Mouse (Mus musculus) inflammation-experienced regulatory T-cells, adult 6 months (primary cell): ENCODE measurements around the gene Ets1. TPM values are rescaled to one million over a fixed set of nuclear protein-coding genes. Genes with fewer than 3 reads are reported as not detected.

Source experiments
- ATAC-seq: one replicate; pipeline ENCODE4 v1.8.0; 2017
- polyA plus RNA-seq, 3 experiments: library from polyadenylated mRNA; unstranded; fragments of 100-300 nt; shearing (Covaris generic); gene quantifications; one replicate each; pipeline ENCODE4 v1.2.1; 2017

The Ets1 gene
- polyA plus RNA-seq: 100 to 1,000 TPM; 831 to 847 (median 840) TPM

GRCm38 (mm10) chr9:32635627-32636385, at the start of gene Ets1:
TSS of gene Ets1 (plus strand) at chr9:32636221.
- ATAC-seq: peak; percentile 43

- ATAC-seq: peak; percentile 34
These were observed 46.1 kb upstream of the Ets1 start for GRCm38 (mm10) chr9:32589900-32590299.

DNA sequence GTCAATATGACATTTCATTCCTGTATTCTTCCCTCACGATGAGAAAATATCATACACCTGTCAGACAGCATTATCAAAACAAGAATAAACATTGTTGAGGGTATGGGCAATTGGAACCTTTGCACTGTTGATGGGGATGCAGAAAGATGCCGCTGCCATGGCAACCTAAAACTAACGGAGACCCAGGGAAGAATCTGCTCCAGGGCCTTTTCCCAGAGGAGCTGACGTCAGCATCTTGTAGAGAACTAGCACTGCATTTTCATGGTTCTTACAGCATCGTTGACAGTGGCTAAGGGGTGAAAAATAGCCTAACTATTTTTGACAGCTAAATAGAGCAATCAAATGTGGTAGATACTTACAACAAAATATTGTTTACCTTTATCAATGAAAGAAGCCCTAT, 45.5 kb upstream of the Ets1 start:
- ATAC-seq: no peak

DNA sequence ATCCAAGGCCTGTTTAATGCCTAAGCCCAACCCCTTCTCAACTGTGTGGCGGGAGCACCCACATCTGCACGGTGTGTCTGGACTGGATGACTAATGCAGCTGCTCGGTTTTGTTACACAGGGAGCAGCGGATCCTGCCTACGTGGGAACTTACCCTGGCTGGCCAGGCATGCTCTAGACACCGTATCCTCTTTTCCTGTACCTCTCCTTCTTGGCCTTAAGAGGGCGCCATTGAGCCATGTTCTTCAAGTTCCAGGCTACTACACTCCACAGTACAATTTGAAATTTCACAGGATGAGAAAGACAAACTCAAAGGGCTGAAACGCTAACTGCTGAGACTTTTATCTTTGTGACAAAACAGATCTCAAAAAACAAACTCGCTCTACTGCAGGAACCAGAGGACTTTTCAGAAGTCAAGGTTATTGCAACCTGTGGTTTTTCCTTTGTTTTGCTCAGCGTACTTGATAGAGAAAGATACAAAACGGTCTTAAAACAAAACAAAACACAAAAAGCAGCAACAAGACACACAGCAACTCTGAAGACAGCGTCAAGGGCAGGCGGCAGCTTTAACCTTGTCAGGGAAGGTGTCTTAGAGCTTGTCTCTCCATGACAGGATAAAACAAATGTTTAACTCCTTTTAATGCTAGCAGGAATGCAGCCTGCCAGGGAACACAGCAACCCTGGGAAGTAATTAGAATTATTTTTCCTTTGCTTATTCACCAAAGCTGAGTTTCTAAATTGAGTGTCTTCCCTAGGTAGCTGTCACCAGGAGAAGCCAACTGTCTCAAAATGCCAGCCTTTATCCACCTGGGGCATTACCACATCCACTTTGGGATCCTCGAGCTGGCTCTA, 44.1 kb upstream of the Ets1 start:
- peak; percentile 63 for ATAC-seq

DNA sequence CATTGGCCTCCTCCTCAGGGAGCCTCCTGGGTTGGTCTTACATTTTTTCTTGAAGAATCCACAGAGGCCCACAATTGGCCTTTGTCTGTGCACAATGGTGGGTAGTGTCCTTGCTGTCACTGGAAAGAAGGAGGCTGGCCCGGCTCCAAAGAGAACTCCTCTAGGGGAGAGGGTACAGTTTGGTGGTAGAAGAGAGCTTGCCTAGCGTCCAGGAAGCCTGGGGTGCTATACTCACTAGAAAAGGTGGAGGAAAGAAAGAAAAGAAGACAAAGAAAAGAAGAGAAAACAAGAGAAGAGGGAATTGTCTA, 43.5 kb upstream of the Ets1 start:
- ATAC-seq: no peak

GRCm38 (mm10) chr9:32593816-32594215, 42.2 kb upstream of the Ets1 start:
- ATAC-seq: no peak

DNA sequence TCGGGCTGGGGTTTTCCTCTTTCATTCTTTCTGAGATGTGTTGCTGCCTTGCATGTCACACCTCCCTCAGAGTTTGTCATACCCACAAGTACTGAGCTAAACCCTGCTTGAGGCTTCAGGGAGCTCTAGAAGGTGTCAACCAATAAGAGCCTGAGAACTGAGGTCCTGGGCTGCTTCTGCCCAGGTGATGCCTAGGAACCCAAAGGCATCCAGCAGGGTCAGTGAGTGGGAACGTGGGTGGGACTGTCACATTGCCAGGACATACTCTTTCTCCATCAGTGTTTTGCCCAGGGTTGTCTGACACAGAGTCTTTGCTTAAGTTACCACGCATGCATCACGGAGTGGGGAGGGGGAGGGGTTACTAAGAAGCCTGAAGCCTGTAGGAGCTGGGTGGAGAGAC, 41.7 kb upstream of the Ets1 start:
- ATAC-seq: peak; percentile 75

DNA sequence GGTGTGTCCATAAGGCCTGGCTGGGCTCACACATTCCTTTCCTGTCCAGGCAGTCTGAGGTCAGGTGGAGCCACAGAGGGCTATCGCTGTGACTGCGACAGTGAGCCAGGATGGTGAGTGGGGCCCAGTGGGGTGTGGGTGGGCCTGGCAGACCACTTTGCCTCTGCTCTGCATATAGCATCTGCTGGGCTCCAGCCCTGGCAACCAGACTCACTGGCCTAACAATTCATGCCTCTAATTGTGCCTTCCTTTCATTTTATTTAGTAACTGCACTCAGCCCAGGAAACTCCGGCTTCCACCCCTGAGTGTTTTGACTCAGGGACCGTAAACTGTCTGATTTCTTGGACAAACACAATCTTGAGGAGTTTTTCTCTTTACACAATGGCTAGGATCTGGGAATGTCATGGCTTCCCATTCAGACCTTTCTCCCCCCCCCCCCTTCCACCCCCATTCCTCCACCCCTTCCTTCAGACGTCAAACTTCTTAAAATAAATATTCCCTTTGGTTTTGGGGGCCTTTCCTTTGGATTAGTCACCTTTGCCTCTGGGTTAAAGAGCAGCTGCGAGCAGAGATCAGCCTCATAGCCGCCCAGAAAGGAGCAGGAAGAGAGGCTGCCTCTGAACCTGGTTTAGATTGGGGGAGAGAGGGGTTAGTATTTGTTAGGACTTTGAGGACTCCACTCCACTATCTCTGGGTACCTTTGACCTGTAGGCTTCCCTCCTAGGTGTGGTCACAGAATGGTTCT, 40.8 kb upstream of the Ets1 start:
- no peak for ATAC-seq

GRCm38 (mm10) chr9:32596366-32596765, 39.7 kb upstream of the Ets1 start:
- ATAC-seq: no peak

- no peak for ATAC-seq
These were observed 34.1 kb upstream of the Ets1 start for GRCm38 (mm10) chr9:32601953-32602352.

- no peak for ATAC-seq
These were observed 32.9 kb upstream of the Ets1 start for GRCm38 (mm10) chr9:32603097-32603496.

GRCm38 (mm10) chr9:32607218-32607617, 28.8 kb upstream of the Ets1 start:
- ATAC-seq: no peak

GRCm38 (mm10) chr9:32608831-32609610, 27.0 kb upstream of the Ets1 start:
- ATAC-seq: peak; percentile 68

DNA sequence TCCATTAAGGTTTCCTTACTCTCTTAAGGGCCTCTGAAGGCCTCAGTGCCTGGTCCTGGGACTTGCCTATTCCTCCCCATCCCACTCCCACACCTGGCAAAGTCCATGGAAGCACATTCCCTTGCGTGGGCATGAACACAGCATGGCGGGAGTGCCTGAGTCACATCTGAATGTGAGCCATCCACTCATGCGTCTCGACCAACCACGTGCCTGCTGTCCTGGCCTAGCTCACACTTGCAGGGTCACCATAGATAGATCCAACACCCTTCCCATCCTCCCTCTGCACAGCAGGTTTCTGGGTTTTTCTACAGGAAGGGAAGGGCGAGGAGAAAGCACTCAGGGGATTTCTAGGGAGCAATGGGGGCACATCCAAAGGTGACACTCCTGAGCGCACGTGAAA, 25.8 kb upstream of the Ets1 start:
- no peak for ATAC-seq

DNA sequence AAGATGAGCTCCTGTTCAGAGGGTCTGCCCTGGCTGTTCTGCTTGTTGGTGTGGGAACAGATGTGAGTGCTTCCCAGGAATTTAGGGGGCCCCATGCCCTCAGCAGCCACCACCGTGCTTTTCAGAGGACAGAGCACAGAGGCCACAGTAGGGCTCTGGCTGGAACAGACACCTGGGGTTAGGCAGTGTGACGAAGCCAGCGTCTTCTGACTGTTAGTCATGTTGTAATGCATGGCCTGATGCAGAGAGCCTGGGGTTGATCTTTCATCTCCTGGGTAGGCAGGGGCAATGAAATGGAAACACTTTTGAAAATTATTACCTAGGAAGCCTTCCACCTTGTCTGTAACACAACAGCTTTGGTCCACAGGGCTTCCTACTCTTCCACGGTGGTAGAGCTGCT, 25.4 kb upstream of the Ets1 start:
- no peak for ATAC-seq

GRCm38 (mm10) chr9:32611340-32611739, 24.7 kb upstream of the Ets1 start:
- ATAC-seq: no peak

GRCm38 (mm10) chr9:32612426-32612825, 23.6 kb upstream of the Ets1 start:
- no peak for ATAC-seq

DNA sequence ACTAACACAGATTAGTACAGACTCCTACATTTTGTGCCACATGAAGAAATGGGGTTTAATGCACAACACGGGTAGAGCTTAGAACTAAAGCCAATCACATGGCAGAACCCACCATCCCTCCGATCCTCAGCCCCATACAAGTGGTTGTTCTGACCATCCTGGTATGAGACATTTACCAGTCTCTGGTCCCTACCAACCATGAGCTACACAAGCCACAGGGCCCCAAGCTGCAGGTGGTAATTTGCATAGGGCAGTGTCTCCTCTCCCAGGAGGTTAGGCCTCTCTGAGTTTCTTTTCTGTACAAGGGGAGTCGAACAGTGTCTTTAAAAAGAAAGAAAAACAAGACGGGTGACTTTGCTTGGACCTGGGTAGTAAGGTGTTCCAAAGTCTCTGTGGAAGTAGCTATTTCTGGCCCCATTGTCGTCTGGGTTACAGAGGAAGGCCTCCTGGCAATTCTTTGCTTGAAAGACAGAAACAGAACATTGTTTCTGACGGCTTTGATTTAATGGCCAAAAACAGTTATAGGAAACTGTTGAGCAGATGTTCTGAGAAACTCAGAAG, 23.1 kb upstream of the Ets1 start:
- ATAC-seq: peak; percentile 26

GRCm38 (mm10) chr9:32614191-32614590, 21.8 kb upstream of the Ets1 start:
- no peak for ATAC-seq

- ATAC-seq: no peak
These were observed 20.6 kb upstream of the Ets1 start for GRCm38 (mm10) chr9:32615461-32615860.

GRCm38 (mm10) chr9:32615986-32616385, 20.0 kb upstream of the Ets1 start:
- peak; percentile 86 for ATAC-seq
